13 mouse cellular contexts compared by ENCODE assay signal in genomic region chr3:89384331-89385076, GRCm38 (mm10). TPM values are rescaled to one million over a fixed set of nuclear protein-coding genes. Genes with fewer than 3 reads are reported as not detected.
A peak's percentile ranks its signal among the peaks of the same experiment; 100 is the strongest.
DNase-seq lines count a peak whose midpoint lies in the region; ATAC-seq and TF ChIP-seq lines count a peak whose summit lies in the region.
"Had no signal": no experiment of that assay in that cellular context is flagged by ENCODE, and none has a peak within 500 bp of the region (broad histone marks: within the 10 kb centered on the region; RNA-seq: fewer than 3 reads in every experiment).

No protein-coding gene starts in this region.

- H3K9me3 ChIP-seq in heart, embryonic 13.5 days: no peaks in the 10 kb centered on the region
- H3K9me3 ChIP-seq in heart, embryonic 12.5 days (replicated peaks): no peaks in the 10 kb centered on the region
- no peaks in the 10 kb centered on the region for H3K9me3 ChIP-seq in midbrain, embryonic 12.5 days
- H3K9me3 ChIP-seq in midbrain, embryonic 15.5 days: no peaks in the 10 kb centered on the region
- H3K9me3 ChIP-seq in stomach, embryonic 16.5 days (replicated peaks; ENCODE audit: control insufficient read depth, low read length): no peaks in the 10 kb centered on the region

- H3K36me3 ChIP-seq in heart, embryonic 13.5 days: peaks cover 20% of the 10 kb centered on the region
- peaks cover 18% of the 10 kb centered on the region for H3K36me3 ChIP-seq in heart, embryonic 12.5 days
- no peaks in the 10 kb centered on the region for H3K36me3 ChIP-seq in midbrain, embryonic 12.5 days
- no peaks in the 10 kb centered on the region for H3K36me3 ChIP-seq in midbrain, embryonic 15.5 days (replicated peaks)
- H3K36me3 ChIP-seq in stomach, embryonic 16.5 days (ENCODE audit: control insufficient read depth, insufficient read depth, low read length): peaks cover 11% of the 10 kb centered on the region; the same call in 1 of the 2 replicates

- no peaks in the 10 kb centered on the region for H3K27me3 ChIP-seq in heart, embryonic 13.5 days (replicated peaks)
- H3K27me3 ChIP-seq in heart, embryonic 12.5 days (replicated peaks): no peaks in the 10 kb centered on the region
- H3K27me3 ChIP-seq in midbrain, embryonic 12.5 days: peaks cover 11% of the 10 kb centered on the region
- H3K27me3 ChIP-seq in midbrain, embryonic 15.5 days (replicated peaks): no peaks in the 10 kb centered on the region
- no peaks in the 10 kb centered on the region for H3K27me3 ChIP-seq in stomach, embryonic 16.5 days (ENCODE audit: control insufficient read depth, insufficient read depth, low read length)

- WGBS in heart, embryonic 13.5 days: 74% methylated on average over 12 of the region's 12 CpGs
- 74% methylated on average over 11 of the region's 12 CpGs for WGBS in heart, embryonic 12.5 days
- whole genome bisulfite sequencing in midbrain, embryonic 12.5 days: 47% methylated on average over 12 of the region's 12 CpGs
- 46% methylated on average over 12 of the region's 12 CpGs for WGBS in midbrain, embryonic 15.5 days
- WGBS in stomach, embryonic 16.5 days: 61% methylated on average over 12 of the region's 12 CpGs

- H3K4me2 ChIP-seq in heart, embryonic 13.5 days: no peak overlapping the region
- H3K4me2 ChIP-seq in heart, embryonic 12.5 days: no peak overlapping the region
- H3K4me2 ChIP-seq in midbrain, embryonic 12.5 days (replicated peaks): no peak overlapping the region
- H3K4me2 ChIP-seq in midbrain, embryonic 15.5 days: no peak overlapping the region
- peak overlapping the region; percentile 35 for H3K4me2 ChIP-seq in stomach, embryonic 16.5 days (ENCODE audit: low read depth, low read length)
- H3K4me2 ChIP-seq: heart, embryonic 11.5 days had no signal

- no peak overlapping the region for H3K27ac ChIP-seq in heart, embryonic 13.5 days (replicated peaks)
- H3K27ac ChIP-seq in heart, embryonic 12.5 days (ENCODE audit: poor library complexity, severe bottlenecking): no peak overlapping the region
- H3K27ac ChIP-seq in midbrain, embryonic 12.5 days (replicated peaks): no peak overlapping the region; the same call in 1 of the 2 replicates
- H3K27ac ChIP-seq in midbrain, embryonic 15.5 days: no peak overlapping the region
- peak overlapping the region; percentile 80 for H3K27ac ChIP-seq in stomach, embryonic 16.5 days (ENCODE audit: low read length)
- H3K27ac ChIP-seq in layer of hippocampus, adult 2 months: no peak overlapping the region

- peak overlapping the region; percentile 28; the same call in 1 of the 2 replicates for H3K9ac ChIP-seq in heart, embryonic 13.5 days
- no peak overlapping the region for H3K9ac ChIP-seq in heart, embryonic 12.5 days
- H3K9ac ChIP-seq in midbrain, embryonic 12.5 days (replicated peaks): no peak overlapping the region
- H3K9ac ChIP-seq in midbrain, embryonic 15.5 days: no peak overlapping the region
- H3K9ac ChIP-seq in stomach, embryonic 16.5 days (ENCODE audit: low read length): peak overlapping the region; percentile 64

- DNase-seq in induced T-regulatory cell, adult 2 months (ENCODE audit: low read depth): peak; percentile 52
- no peak for DNase-seq in layer of hippocampus, adult 2 months (ENCODE audit: low spot score in 2 of 2)
- no peak for DNase-seq in cerebellum, postnatal 4 days (ENCODE audit: low spot score in 2 of 2)
- DNase-seq: cerebellum, adult 9-10 months; left cerebral cortex, postnatal 4 days had no signal

- no peak for ATAC-seq in heart, embryonic 13.5 days (ENCODE audit: extremely low read depth, insufficient number of reproducible peaks, low FRiP score, low TSS enrichment)
- no peak for ATAC-seq in heart, embryonic 12.5 days (ENCODE audit: insufficient number of reproducible peaks, low FRiP score)
- 0 out of 2 replicates have a peak, but pooled peaks have one; percentile 39 for ATAC-seq in midbrain, embryonic 12.5 days (ENCODE audit: low FRiP score, low read depth)
- no peak for ATAC-seq in midbrain, embryonic 15.5 days (replicated peaks)
- ATAC-seq in stomach, embryonic 16.5 days (ENCODE audit: insufficient read depth, low FRiP score): 0 out of 2 replicates have a peak, but pooled peaks have one; percentile 7
- ATAC-seq: forebrain, embryonic 14.5 days had no signal

- no peak for TF ChIP-seq CTCF in layer of hippocampus, adult 2 months (conservative IDR thresholded peaks at IDR 0.05)

- H3K4me1 ChIP-seq in heart, embryonic 13.5 days: peaks cover 33% of the 10 kb centered on the region
- H3K4me1 ChIP-seq in heart, embryonic 12.5 days (replicated peaks): peaks cover 16% of the 10 kb centered on the region
- peaks cover 12% of the 10 kb centered on the region; the same call in 1 of the 2 replicates for H3K4me1 ChIP-seq in midbrain, embryonic 12.5 days
- peaks cover 5% of the 10 kb centered on the region; the same call in 1 of the 2 replicates for H3K4me1 ChIP-seq in midbrain, embryonic 15.5 days
- H3K4me1 ChIP-seq in stomach, embryonic 16.5 days (ENCODE audit: control insufficient read depth, insufficient read depth, low read length): peaks cover 39% of the 10 kb centered on the region

- H3K4me3 ChIP-seq in heart, embryonic 13.5 days: no peak overlapping the region
- no peak overlapping the region for H3K4me3 ChIP-seq in heart, embryonic 12.5 days
- no peak overlapping the region for H3K4me3 ChIP-seq in midbrain, embryonic 12.5 days
- no peak overlapping the region for H3K4me3 ChIP-seq in midbrain, embryonic 15.5 days
- no peak overlapping the region for H3K4me3 ChIP-seq in stomach, embryonic 16.5 days (replicated peaks; ENCODE audit: low read length)
- no peak overlapping the region for H3K4me3 ChIP-seq in layer of hippocampus, adult 2 months

RNA-seq across cellular contexts. Expression of gene Zbtb7b, which starts 10.1 kb away (rescaled TPM):
- 1.9 and 2.1 TPM in 2 replicates for polyA plus RNA-seq in heart, embryonic 13.5 days (2015; fragmentation: Nextera tagmentation; extraction: Ambion mirVana)
- polyA plus RNA-seq in heart, embryonic 12.5 days (2016; fragmentation: Nextera tagmentation; extraction: Ambion mirVana): 1.6 and 1.8 TPM in 2 replicates
- polyA plus RNA-seq in midbrain, embryonic 12.5 days (2016; fragmentation: Nextera tagmentation; extraction: Ambion mirVana): 0.63 and 0.71 TPM in 2 replicates
- 0.59 and 0.64 TPM in 2 replicates for polyA plus RNA-seq in midbrain, embryonic 15.5 days (2015; fragmentation: Nextera tagmentation; extraction: Ambion mirVana)
- polyA plus RNA-seq in stomach, embryonic 16.5 days (2015; fragmentation: Nextera tagmentation; extraction: Ambion mirVana): 8.0 and 9.2 TPM in 2 replicates
- 10 to 100 TPM; 11.3 to 13.4 TPM for total RNA-seq in layer of hippocampus, adult 2 months (2021)

RNA-seq across cellular contexts. Expression of gene Lenep, which starts 18.1 kb away (rescaled TPM):
- polyA plus RNA-seq in heart, embryonic 13.5 days (2015; fragmentation: Nextera tagmentation; extraction: Ambion mirVana): 0.75 TPM in 1 of 2 replicates, not detected in the other
- polyA plus RNA-seq in heart, embryonic 12.5 days (2016; fragmentation: Nextera tagmentation; extraction: Ambion mirVana): 0.54 TPM in 1 of 2 replicates, not detected in the other
- 1.1 and 1.5 TPM in 2 replicates for polyA plus RNA-seq in midbrain, embryonic 12.5 days (2016; fragmentation: Nextera tagmentation; extraction: Ambion mirVana)
- polyA plus RNA-seq in midbrain, embryonic 15.5 days (2015; fragmentation: Nextera tagmentation; extraction: Ambion mirVana): 0.22 and 2.3 TPM in 2 replicates
- not detected in 2 replicates for polyA plus RNA-seq in stomach, embryonic 16.5 days (2015; fragmentation: Nextera tagmentation; extraction: Ambion mirVana)
- 1 to 10 TPM; 5.8 to 7.1 TPM for total RNA-seq in layer of hippocampus, adult 2 months (2021)
- polyA plus RNA-seq: forebrain, embryonic 14.5 days; heart, embryonic 11.5 days had no signal

RNA-seq across cellular contexts. Expression of gene Dcst1, which starts 19.5 kb away (rescaled TPM):
- polyA plus RNA-seq in heart, embryonic 13.5 days (2015; fragmentation: Nextera tagmentation; extraction: Ambion mirVana): 0.09 and 0.10 TPM in 2 replicates
- polyA plus RNA-seq in heart, embryonic 12.5 days (2016; fragmentation: Nextera tagmentation; extraction: Ambion mirVana): 0.09 TPM in 1 of 2 replicates, not detected in the other
- 0.20 and 0.65 TPM in 2 replicates for polyA plus RNA-seq in midbrain, embryonic 12.5 days (2016; fragmentation: Nextera tagmentation; extraction: Ambion mirVana)
- polyA plus RNA-seq in midbrain, embryonic 15.5 days (2015; fragmentation: Nextera tagmentation; extraction: Ambion mirVana): 0.89 and 0.99 TPM in 2 replicates
- 0.70 and 0.89 TPM in 2 replicates for polyA plus RNA-seq in stomach, embryonic 16.5 days (2015; fragmentation: Nextera tagmentation; extraction: Ambion mirVana)
- not detected for total RNA-seq in layer of hippocampus, adult 2 months (2021)

RNA-seq across cellular contexts. Expression of gene Dcst2, which starts 22.7 kb away (rescaled TPM):
- polyA plus RNA-seq in heart, embryonic 13.5 days (2015; fragmentation: Nextera tagmentation; extraction: Ambion mirVana): 0.08 TPM in 1 of 2 replicates, not detected in the other
- not detected in 2 replicates for polyA plus RNA-seq in heart, embryonic 12.5 days (2016; fragmentation: Nextera tagmentation; extraction: Ambion mirVana)
- 0.22 and 0.29 TPM in 2 replicates for polyA plus RNA-seq in midbrain, embryonic 12.5 days (2016; fragmentation: Nextera tagmentation; extraction: Ambion mirVana)
- 0.14 and 0.17 TPM in 2 replicates for polyA plus RNA-seq in midbrain, embryonic 15.5 days (2015; fragmentation: Nextera tagmentation; extraction: Ambion mirVana)
- polyA plus RNA-seq in stomach, embryonic 16.5 days (2015; fragmentation: Nextera tagmentation; extraction: Ambion mirVana): 0.45 and 0.49 TPM in 2 replicates
- under 1 TPM; 0.29 to 0.77 TPM for total RNA-seq in layer of hippocampus, adult 2 months (2021)
- polyA plus RNA-seq: neural tube, embryonic 11.5 days had no signal

RNA-seq across cellular contexts. Expression of gene Flad1, which starts 27.2 kb away (rescaled TPM):
- polyA plus RNA-seq in heart, embryonic 13.5 days (2015; fragmentation: Nextera tagmentation; extraction: Ambion mirVana): 30.3 and 32.0 TPM in 2 replicates
- polyA plus RNA-seq in heart, embryonic 12.5 days (2016; fragmentation: Nextera tagmentation; extraction: Ambion mirVana): 31.7 and 32.5 TPM in 2 replicates
- 34.4 and 34.7 TPM in 2 replicates for polyA plus RNA-seq in midbrain, embryonic 12.5 days (2016; fragmentation: Nextera tagmentation; extraction: Ambion mirVana)
- 35.9 and 36.5 TPM in 2 replicates for polyA plus RNA-seq in midbrain, embryonic 15.5 days (2015; fragmentation: Nextera tagmentation; extraction: Ambion mirVana)
- 27.5 and 28.6 TPM in 2 replicates for polyA plus RNA-seq in stomach, embryonic 16.5 days (2015; fragmentation: Nextera tagmentation; extraction: Ambion mirVana)
- total RNA-seq in layer of hippocampus, adult 2 months (2021): 10 to 100 TPM; 37.2 to 39.8 TPM

Comparison
In these comparisons a context has a peak if more than half of its experiments do, and no peak if none do; other contexts are left out.
1. ATAC-seq: peak in midbrain, embryonic 12.5 days (single experiment) and stomach, embryonic 16.5 days (single experiment); none in heart, embryonic 13.5 days (single experiment), heart, embryonic 12.5 days (single experiment) and midbrain, embryonic 15.5 days (single experiment).
2. H3K9ac ChIP-seq: peak in heart, embryonic 13.5 days (single experiment) and stomach, embryonic 16.5 days (single experiment); none in heart, embryonic 12.5 days (single experiment), midbrain, embryonic 12.5 days (single experiment) and midbrain, embryonic 15.5 days (single experiment).